Mouse (Mus musculus) hindbrain, embryonic 16.5 days (tissue): ENCODE measurements around the gene Tex14. TPM values are rescaled to one million over a fixed set of nuclear protein-coding genes. Genes with fewer than 3 reads are reported as not detected.
A peak's percentile ranks its signal among the peaks of the same experiment; 100 is the strongest.
"Not testable (repeated sequence)": the region's sequence is repeated elsewhere in the genome, so short reads cannot be mapped to it uniquely, and the experiment has no call there.

Source experiments
- ATAC-seq: fragments of 200-750 bp; cut with Nextera tagmentation; 2 replicates; pipeline ENCODE4 v1.8.0; 2017; ENCODE audit warnings: moderate TSS enrichment, moderate library complexity
- H3K27ac ChIP-seq: fragments of 300-500 bp; sonication (generic); 2 replicates; pipeline ENCODE4 v1.5.1; 2014; ENCODE audit warnings: low read depth, mild to moderate bottlenecking, control low read depth, low read length, moderate library complexity
- H3K27me3 ChIP-seq: fragments of 300-500 bp; sonication (generic); replicated peaks from 2 replicates; pipeline ENCODE4 v1.6.1; 2014; ENCODE audit warnings: low read length; ENCODE audit not compliant: control insufficient read depth, insufficient read depth
- H3K36me3 ChIP-seq: fragments of 300-500 bp; sonication (generic); 2 replicates; pipeline ENCODE4 v1.6.1; 2014; ENCODE audit warnings: mild to moderate bottlenecking, low read length, moderate library complexity, mixed read lengths; ENCODE audit not compliant: control insufficient read depth, insufficient read depth
- H3K4me1 ChIP-seq: fragments of 300-500 bp; sonication (generic); 2 replicates; pipeline ENCODE4 v1.6.1; 2014; ENCODE audit warnings: low read depth, low read length; ENCODE audit not compliant: control insufficient read depth, insufficient read depth
- H3K4me2 ChIP-seq: fragments of 300-500 bp; sonication (generic); 2 replicates; pipeline ENCODE4 v1.6.1; 2014; ENCODE audit warnings: mild to moderate bottlenecking, low read length, control low read depth, moderate library complexity
- H3K4me3 ChIP-seq: fragments of 300-500 bp; sonication (generic); 2 replicates; pipeline ENCODE4 v1.5.1; 2014; ENCODE audit warnings: mild to moderate bottlenecking, low read length, control low read depth, moderate library complexity
- H3K9ac ChIP-seq: fragments of 300-500 bp; sonication (generic); 2 replicates; pipeline ENCODE4 v1.6.1; 2014; ENCODE audit warnings: low read depth, mild to moderate bottlenecking, control low read depth, low read length, moderate library complexity
- H3K9me3 ChIP-seq: fragments of 300-500 bp; sonication (generic); 2 replicates; pipeline ENCODE4 v1.6.1; 2014; ENCODE audit warnings: mild to moderate bottlenecking, low read length, moderate library complexity; ENCODE audit not compliant: control insufficient read depth
- WGBS: fragments of 180-500 bp; shearing (Covaris S2); extraction: QIAGEN DNeasy Blood & Tissue Kit; methylation state at CpG from one replicate; pipeline ENCODE4 v1.1.7; 2014; 5-methylcytosine and 5-hydroxymethylcytosine counted together
- polyA plus RNA-seq: library from polyadenylated mRNA; unstranded; fragments of >200 nt; fragmentation: Nextera tagmentation; extraction: Ambion mirVana; gene quantifications from 2 replicates; pipeline ENCODE4 v1.2.1, GENCODE M21; 2015

The Tex14 gene
- polyA plus RNA-seq, 1 experiment from 2014 or later = 1.9 TPM

DNA sequence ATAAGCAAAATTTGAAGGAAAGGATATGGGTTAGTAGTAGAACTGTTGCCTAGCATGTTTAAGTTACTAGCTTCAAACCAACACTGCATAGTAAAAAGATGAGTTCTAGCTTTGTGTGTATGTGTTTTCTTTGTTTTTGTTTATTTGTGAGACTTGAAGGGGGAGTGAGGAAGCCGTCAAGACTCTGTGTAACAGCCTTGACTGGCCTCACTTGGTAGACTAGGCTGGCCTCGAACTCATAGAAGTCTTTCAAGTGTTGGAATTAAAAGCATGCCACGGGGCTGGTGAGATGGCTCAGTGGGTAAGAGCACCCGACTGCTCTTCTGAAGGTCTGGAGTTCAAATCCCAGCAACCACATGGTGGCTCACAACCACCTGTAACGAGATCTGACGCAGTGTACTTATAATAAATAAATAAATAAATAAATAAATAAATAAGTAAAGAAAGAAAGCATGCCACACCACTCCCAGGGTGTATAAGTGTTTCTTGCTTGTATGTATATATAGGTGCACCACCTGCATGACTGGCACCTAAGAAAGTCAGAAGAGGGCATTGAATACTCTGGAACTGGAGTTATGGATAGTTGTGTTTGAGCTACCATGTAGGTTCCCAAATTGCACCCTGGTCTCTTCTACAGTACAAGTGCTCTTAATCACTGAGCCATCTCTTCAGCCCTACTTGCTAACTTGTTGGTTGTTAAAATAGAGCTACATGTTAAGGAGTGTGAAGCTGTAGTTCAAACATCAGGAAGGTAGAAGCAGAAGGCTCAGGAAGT, 18.9 kb downstream of the Tex14 start:
- 52% methylated on average over 6 of the region's 6 CpGs for WGBS
- H3K27ac ChIP-seq = peak overlapping the region; percentile 80; the same call in 1 of the 2 replicates
- H3K4me3 ChIP-seq = no peak overlapping the region
- no peaks in the 10 kb centered on the region for H3K27me3 ChIP-seq
- H3K4me2 ChIP-seq = no peak overlapping the region
- no peak for ATAC-seq
- no peaks in the 10 kb centered on the region for H3K9me3 ChIP-seq
- no peak overlapping the region for H3K9ac ChIP-seq
- H3K36me3 ChIP-seq = no peaks in the 10 kb centered on the region
- peaks cover 12% of the 10 kb centered on the region for H3K4me1 ChIP-seq

DNA sequence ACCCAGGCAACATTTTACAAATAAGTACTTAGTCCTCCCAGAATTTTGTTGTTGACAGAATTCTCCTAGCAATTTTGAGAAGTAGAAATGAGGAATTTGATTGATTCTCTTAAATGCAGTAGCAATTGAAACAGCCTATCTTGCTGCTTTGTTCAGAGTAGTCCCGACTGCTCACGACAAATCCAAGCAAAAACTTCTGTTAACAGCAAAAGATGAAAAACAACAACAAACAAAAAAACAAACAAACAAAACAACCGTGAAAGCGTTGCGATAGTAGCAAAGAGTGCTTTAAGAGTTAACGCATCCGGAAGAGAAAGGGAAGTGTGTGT, 21.2 kb downstream of the Tex14 start:
- H3K36me3 ChIP-seq = no peaks in the 10 kb centered on the region
- H3K9ac ChIP-seq = peak overlapping the region; percentile 47; the same call in 1 of the 2 replicates
- H3K4me2 ChIP-seq = peak overlapping the region; percentile 64
- ATAC-seq = no peak; the same call in 1 of the 2 replicates
- WGBS = 0% methylated on average over 7 of the region's 7 CpGs
- H3K4me3 ChIP-seq = peak overlapping the region; percentile 39
- peaks cover 12% of the 10 kb centered on the region for H3K4me1 ChIP-seq
- peak overlapping the region; percentile 55 for H3K27ac ChIP-seq
- H3K9me3 ChIP-seq = no peaks in the 10 kb centered on the region
- no peaks in the 10 kb centered on the region for H3K27me3 ChIP-seq

DNA sequence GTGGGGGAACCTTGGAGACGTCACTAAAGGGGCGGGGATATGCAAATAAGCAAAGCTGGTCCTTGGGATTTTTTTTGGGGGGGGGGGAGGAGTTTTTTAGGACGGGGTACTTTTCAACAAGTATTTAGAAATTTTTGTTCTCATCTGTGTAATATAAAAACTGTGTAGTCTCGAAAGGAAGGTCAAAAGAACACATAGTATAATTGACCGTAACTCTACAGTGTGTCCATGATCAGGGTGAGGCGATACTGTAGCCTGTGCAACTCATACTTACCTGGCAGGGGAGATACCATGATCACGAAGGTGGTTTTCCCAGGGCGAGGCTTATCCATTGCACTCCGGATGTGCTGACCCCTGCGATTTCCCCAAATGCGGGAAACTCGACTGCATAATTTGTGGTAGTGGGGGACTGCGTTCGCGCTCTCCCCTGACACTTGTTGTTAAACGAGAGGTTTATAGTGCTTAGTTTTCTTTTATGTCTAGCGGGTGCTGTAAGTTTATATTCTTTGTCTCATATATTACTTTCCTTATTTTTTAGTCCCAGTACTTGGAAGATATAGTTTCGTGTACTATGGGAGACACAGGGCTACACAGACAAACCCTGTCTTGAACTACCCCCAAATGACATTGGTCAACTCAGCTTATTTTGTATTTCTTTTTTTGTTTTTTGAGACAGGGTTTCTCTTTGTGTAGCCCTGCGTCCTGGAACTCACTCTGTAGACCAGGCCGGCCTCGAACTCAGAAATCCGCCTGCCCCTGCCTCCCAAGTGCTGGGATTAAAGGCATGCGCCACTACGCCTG, 21.8 kb downstream of the Tex14 start:
- not testable (repeated sequence) for H3K27me3 ChIP-seq, H3K9me3 ChIP-seq, H3K36me3 ChIP-seq
- ATAC-seq = peak; percentile 92
- under 1% methylated on average over 22 of the region's 24 CpGs for WGBS
- peak overlapping the region; percentile 47; the same call in 1 of the 2 replicates for H3K9ac ChIP-seq
- H3K27ac ChIP-seq = peak overlapping the region; percentile 67
- peaks cover 12% of the 10 kb centered on the region for H3K4me1 ChIP-seq
- peak overlapping the region; percentile 64 for H3K4me2 ChIP-seq
- peak overlapping the region; percentile 39 for H3K4me3 ChIP-seq

DNA sequence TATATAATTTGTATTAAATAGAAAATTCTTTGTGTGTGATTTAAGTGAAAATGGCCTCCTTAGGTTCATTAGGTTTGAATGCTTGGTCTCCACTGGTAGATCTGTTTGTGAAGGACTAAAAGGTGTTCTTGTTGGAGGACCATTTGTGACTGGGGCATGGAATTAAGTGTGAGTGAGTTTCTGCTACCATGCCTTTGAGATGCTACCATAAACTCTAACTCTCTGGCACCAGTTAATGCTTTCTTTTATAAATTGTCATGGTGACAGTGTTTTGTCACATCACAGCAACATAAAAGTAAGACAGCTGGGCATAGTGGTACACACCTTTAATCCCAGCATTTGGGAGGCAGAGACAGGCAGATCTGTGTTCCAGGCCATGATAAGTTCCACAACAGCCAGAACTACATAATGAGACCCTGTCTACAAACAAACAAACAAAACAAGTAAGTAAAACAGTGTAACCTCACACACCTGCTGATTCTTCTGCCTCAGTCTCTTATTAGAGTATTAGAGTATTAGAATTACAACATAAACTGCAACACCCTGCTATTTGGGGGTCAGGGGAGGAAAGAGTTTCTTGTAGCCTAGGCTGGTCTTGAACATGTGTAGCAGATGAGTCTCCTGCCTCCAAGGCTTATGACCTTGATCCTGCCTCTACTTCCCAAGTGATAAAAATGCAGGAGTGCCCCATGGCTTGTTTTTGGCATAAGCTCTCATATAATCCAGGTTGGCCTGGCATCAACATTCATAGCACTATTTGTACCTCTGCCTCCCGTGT, 22.6 kb downstream of the Tex14 start:
- Histone ChIP-seq H3K36me3 (no peaks in the 10 kb centered on the region), H3K4me3 (no peak overlapping the region), H3K27me3 (no peaks in the 10 kb centered on the region), H3K4me1 (peaks cover 8% of the 10 kb centered on the region), H3K27ac (peak overlapping the region; percentile 67), H3K4me2 (no peak overlapping the region), H3K9ac (no peak overlapping the region; the same call in 1 of the 2 replicates), H3K9me3 (no peaks in the 10 kb centered on the region)
- ATAC-seq = no peak
- 56% methylated on average over 1 of the region's 1 CpGs for WGBS

DNA sequence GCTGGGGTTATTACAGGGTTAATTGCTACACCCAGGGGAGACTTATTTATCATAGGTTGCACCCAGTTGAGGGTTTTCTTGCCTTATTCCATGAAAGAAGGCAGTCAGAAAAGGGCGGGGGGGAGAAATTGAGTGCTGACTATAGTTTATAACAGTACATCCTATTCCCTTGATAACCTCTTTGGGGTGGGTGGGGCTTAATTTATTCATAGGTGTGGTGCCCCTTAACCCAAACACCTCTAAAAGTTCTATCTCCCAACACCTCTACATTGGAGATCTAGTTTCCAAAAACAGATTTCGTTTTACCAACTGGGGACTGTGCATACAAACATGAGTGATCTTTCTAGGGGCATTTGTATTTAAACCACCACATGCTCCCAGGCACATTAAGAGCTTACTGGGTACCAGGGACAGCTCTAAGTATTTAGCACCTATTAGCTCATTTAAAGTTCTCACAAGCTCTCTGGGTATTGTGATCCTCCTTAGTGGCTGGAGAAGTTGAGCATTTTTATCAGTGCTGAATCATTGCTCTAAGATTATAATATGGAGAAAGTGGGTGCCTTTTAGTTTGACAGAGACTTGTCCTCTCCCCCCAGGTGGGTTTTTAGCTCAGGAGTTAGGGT, 23.3 kb downstream of the Tex14 start:
- no peak overlapping the region for H3K27ac ChIP-seq
- ATAC-seq = no peak
- H3K4me3 ChIP-seq = no peak overlapping the region
- whole genome bisulfite sequencing = 77% methylated on average over 2 of the region's 2 CpGs
- H3K36me3 ChIP-seq = no peaks in the 10 kb centered on the region
- peaks cover 7% of the 10 kb centered on the region for H3K4me1 ChIP-seq
- no peaks in the 10 kb centered on the region for H3K27me3 ChIP-seq
- H3K9me3 ChIP-seq = no peaks in the 10 kb centered on the region
- no peak overlapping the region for H3K4me2 ChIP-seq
- H3K9ac ChIP-seq = no peak overlapping the region; the same call in 1 of the 2 replicates

DNA sequence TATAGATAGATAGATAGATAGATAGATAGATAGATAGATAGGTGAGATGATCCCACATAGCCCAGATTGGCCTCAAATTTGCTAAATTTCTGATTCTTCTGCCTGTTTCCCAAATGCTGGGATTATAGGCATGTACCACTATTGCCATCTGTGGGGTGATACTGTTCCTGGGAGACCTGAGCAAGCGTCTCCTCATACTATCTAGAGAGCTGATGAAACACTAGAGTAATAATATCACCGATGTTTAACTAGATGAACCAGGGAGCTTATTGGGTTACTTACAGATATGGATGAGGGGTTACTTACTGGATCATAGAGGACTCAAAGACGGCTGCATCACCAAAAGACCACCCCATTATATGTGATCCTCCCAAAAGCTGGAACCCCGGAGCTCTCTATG, 24.5 kb downstream of the Tex14 start:
- no peak overlapping the region for H3K4me3 ChIP-seq
- H3K27me3 ChIP-seq = no peaks in the 10 kb centered on the region
- H3K4me1 ChIP-seq = peaks cover 2% of the 10 kb centered on the region; the same call in 1 of the 2 replicates
- H3K9ac ChIP-seq = no peak overlapping the region
- no peak overlapping the region for H3K4me2 ChIP-seq
- no peak overlapping the region for H3K27ac ChIP-seq
- H3K36me3 ChIP-seq = no peaks in the 10 kb centered on the region
- no peak for ATAC-seq
- no peaks in the 10 kb centered on the region for H3K9me3 ChIP-seq
- WGBS = 85% methylated on average over 4 of the region's 4 CpGs

DNA sequence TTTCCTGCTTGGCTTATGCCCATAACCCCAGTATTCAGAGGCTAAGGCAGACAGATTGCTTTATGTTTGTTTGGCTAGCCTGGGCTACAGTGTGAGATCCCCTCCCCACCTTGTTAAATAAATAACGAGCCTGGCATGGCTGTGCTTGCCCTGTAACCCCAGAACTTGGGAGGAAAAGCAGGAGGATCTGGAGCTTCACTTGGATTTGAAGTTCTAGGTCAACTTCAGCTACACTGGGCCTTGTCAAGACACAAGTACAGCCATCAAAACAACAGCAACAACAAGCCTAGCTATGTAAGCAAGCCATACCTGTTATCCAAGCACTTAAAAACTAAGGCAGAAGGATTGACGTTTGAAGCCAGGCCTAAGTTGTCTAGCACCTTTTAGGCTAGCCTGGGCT, 25.5 kb downstream of the Tex14 start:
- Histone ChIP-seq H3K27ac (no peak overlapping the region), H3K36me3 (no peaks in the 10 kb centered on the region), H3K9ac (no peak overlapping the region), H3K4me1 (peaks cover 2% of the 10 kb centered on the region; the same call in 1 of the 2 replicates), H3K27me3 (no peaks in the 10 kb centered on the region), H3K4me2 (no peak overlapping the region), H3K9me3 (no peaks in the 10 kb centered on the region), H3K4me3 (no peak overlapping the region)
- no peak for ATAC-seq
- 84% methylated on average over 2 of the region's 2 CpGs for WGBS

DNA sequence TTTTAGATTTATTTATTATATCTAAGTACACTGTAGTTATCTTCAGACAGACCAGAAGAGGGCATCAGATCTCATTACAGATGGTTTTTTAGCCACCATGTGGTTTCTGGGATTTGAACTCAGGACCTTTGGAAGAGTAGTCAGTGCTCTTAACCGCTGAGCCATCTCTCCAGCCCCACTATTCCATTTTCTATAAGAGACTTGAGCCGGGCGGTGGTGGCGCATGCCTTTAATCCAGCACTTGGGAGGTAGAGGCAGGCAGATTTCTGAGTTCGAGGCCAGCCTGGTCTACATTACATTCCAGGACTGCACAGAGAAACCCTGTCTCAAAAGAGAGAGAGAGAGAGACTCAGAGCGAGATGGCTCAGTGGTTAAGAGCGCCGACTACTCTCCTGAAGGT, 26.9 kb downstream of the Tex14 start:
- H3K27me3 ChIP-seq, H3K4me2 ChIP-seq, H3K27ac ChIP-seq, ATAC-seq, H3K9me3 ChIP-seq, H3K9ac ChIP-seq, H3K4me3 ChIP-seq, H3K4me1 ChIP-seq, H3K36me3 ChIP-seq: not testable (repeated sequence)
- 91% methylated on average over 8 of the region's 8 CpGs for WGBS
